Mouse (Mus musculus) left cerebral cortex, postnatal 4 days (tissue): ENCODE measurements around the gene Hyal1. TPM values are rescaled to one million over a fixed set of nuclear protein-coding genes. Genes with fewer than 3 reads are reported as not detected.

ENCODE experiments used
- DNase-seq: peaks from one replicate; pipeline ENCODE4 v3.0.0-alpha.2; 2022
- intact Hi-C: fragments of 180-260 bp; cut with DNase I; formaldehyde crosslinking; loops from one replicate; pipeline ENCODE4 v1.15.1; 2025
- total RNA-seq, 2 experiments: library from RNA; stranded (reverse); gene quantifications; 2 replicates each; pipeline ENCODE4 v1.2.3; 2021

Gene Hyal1
- total RNA-seq, 2 experiments from 2014 or later: 3.8 to 4.1 TPM

DNA sequence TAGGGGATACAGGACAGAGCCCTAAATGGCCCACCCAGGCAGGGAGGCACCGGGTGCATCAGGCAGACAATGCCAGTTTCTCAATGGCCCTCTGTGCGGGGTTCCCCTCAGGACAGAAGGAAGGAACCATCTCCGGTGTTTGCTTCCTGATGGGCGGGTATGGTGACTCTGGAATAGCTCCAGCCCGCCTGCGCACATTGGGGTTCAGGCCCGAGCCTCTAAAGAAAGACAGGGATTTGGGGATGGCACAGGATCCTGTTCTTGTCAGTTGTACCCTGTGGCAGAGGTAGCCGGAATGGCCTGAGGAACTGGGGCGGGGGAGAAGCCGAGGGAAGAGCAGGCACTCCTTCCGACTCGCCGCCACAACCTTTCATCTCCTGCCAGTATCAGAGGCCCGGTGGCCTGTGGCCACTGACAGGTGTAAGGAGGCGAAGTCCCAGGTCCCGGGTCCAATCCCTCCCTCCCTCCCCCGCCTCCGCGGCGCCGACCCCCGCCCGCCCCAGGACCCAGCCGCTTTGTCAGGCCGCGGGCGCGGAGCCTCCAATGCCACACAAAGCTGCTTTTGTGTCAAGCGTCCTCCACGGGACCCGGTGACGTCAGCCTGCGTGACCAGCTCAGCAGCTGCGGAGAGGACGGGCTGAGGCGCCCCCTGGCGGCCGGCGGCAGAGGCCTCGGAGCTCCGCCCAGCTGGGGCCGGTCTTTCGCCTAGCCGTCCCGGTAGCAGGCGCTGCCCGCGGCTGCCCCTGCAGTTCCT, 35.6 kb downstream of the Hyal1 start:
- DNase-seq: peak; percentile 100
- intact Hi-C loops: no loop called here

DNA sequence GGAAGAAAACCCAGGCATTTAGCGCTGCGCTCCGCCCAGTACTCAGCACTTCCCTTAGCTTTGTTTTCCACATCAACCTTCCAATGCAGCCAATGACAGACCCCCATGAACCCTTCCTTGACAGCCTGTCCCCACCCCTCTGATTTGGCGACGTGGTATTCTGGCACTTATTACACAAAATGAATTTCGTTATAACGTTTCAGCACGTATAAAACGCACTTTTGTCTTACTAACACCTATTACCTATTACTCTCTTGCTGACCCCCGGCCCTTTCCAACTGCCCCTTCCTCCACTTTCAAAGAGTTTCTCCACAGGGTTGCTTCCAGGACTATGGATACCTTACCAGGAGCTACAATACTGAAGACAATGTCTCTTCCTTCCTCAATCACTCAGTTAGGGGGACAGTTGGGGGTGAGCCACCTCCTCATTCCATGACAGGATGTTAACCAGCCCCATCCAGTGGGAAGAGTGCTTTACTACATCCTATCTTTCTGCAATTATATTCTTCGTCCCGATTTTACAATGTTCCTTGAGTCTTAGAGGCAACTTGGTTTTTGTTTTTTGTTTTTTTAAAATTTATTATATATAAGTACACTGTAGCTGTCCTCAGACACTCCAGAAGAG, 36.3 kb downstream of the Hyal1 start:
- DNase-seq: no peak
- intact Hi-C loops: no loop called here

DNA sequence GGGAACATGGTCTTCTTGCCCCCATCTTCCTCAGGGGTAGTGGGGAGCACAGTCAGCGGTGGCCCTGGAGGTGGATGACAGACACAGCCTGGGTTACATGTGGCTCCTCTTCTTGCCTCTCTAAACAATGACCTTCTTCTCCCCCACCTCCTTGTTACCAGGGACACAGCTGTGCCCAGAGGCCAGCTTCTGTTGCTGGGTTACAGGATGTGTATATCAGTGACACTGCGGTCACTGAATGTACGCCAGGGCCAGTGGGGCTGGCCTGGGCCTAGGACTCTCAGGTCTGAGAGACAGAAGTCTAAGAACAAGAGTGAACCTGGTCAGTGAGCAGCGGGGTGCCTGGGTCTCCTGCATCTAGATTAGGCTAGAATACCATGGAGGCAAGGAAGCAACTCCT, 38.3 kb downstream of the Hyal1 start:
- intact Hi-C loops: no loop called here
- DNase-seq: no peak

DNA sequence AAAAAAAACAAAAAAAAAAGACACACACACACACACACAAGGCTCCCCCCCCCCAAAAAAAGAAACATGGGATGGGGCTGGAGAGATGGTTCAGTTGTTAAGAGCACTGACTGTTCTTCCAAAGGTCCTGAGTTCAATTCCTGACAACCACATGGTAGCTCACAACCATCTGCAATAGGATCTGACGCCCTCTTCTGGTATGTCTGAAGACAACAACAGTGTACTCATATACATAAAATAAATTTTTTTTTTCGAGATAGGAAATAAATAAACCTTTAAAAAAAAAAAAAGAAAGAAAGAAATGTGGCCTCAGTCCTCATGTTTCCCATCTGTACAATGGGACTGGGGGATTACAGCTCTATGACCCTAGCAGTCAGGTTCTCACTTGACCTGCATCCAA, 40.7 kb downstream of the Hyal1 start:
- intact Hi-C loops: no loop called here
- DNase-seq: no peak

GRCm38 (mm10) chr9:107618098-107618497, 41.4 kb downstream of the Hyal1 start:
- intact Hi-C loops: no loop called here
- no peak for DNase-seq

DNA sequence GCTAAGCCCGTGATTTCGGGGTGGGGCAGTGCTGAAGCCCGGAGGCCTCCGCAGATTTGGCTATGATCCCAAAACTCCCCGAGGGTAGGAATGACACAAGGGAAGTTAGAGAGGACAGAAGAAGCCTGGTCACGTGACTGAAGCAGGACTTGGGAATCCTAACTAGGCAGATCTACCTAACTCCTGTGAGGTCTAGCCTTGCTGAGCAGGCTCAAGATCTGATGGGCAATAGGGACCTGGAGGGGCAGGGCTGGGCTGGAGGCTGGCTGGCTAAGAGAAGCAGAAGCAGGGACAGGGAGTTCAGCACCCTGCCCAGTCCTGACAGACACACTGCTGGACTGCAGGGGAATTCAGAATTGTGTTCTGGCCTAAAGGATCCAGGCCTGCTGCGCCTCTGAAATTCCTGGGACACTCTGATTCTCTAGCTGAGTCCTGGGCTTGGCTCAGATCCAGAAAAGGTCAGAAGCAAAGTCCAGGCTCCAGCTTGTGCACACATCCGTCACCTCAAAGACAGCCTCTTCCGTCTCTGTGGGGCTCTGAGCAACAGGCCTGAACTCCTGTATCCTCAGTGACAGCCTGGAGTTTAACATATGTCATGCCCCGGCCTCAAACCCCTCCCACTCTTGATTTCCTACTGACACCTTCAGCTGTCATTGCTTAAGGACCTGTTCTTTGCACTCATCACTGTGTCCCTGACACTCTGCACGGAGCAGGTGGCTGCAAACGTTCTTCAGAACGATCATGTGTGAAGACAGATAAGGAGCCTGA, 42.2 kb downstream of the Hyal1 start:
- no peak for DNase-seq
- intact Hi-C loops: no loop called here

- DNase-seq: no peak
- intact Hi-C loops: no loop called here
These were observed 42.8 kb downstream of the Hyal1 start for GRCm38 (mm10) chr9:107619546-107619879.

DNA sequence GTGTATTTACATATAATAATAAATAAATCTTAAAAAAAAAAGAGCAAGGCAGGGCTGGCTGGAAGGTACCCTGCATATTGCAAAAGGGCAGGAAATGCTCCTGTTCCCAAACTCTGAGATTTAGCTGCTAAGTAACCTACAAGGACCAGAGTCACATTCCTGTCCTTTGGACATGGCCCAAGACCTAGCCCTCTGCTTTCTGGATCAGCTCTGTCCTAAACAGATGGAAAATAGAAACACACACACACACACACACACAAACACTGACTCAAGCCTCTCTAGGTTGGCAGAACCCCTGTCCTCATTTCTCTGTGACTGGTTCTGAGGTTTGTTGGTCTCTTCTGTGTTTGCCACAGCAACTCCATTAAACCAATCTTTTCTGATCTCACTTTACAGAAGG, 44.2 kb downstream of the Hyal1 start:
- DNase-seq: no peak

DNA sequence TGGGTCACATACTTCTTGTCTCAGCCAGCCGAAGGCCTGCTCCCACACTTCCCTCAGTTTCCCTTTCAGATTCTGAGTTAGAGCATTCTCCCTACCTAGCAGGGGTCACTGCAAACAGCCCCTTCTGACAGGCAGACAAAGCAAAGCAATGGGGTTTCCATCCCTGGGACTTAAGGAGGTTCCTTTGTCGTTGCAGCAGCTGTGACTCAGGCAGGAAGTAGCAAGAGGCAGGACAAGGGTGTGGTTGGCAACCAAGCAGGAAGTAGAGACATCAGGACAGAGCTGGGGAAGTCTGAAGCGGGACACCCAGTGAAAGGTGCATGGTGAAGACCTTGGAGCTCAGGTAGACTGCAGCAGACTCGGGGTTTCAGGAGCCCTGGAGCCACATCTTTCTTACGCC, 47.8 kb downstream of the Hyal1 start:
- intact Hi-C loops: no loop called here
- DNase-seq: no peak

More for the DNA sequence above, 44.2 kb downstream of the Hyal1 start:
- intact Hi-C loops: no loop called here

DNA sequence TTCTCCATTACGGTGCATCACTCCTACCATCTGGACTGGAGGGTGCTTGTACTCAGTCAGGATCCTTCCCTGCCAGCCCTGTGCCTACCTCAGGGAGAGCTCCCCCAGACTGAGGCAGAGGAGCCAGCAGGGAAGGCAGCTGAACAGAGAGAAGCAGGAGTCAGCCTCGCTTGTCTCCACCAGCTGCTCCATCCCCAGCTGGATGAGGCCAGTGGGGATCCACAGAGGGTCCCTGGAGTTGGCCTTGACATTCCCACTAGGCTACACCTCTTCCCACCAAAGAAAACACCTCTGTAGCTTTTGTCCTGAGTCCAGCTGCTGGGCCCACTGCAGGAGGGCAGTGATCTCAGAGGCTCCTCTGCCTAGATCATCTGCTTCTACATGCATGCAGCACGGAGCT, 48.2 kb downstream of the Hyal1 start:
- no peak for DNase-seq
- intact Hi-C loops: no loop called here

- DNase-seq: no peak
- intact Hi-C loops: no loop called here
These were observed 48.8 kb downstream of the Hyal1 start for GRCm38 (mm10) chr9:107625351-107626128.

GRCm38 (mm10) chr9:107626158-107626843, 49.6 kb downstream of the Hyal1 start:
- DNase-seq: no peak

DNA sequence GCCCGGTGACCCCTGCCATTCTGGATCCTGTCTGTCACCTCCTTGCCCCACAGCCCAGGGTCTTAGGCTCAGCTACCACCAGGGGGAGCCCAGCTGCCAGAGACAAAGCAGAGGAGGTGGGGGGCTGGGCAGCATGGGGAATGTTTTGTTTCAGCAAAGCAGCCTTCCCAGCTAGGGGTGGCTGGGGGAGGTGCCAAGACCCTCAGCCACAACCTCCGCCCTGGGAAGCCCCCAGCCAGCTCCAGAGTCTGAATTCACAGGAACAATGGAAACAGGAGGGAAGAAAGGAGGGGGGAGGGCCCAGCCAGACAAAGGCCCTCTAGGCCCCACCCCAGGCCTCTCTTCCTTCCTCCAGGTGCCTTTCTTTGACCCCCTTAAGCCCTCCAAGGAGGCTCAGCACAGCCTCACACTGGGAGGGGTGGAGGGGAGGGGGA, 50.1 kb downstream of the Hyal1 start:
- intact Hi-C loops: no loop called here
- DNase-seq: peak; percentile 95

More at GRCm38 (mm10) chr9:107626158-107626843, 49.6 kb downstream of the Hyal1 start:
- intact Hi-C loops: no loop called here

DNA sequence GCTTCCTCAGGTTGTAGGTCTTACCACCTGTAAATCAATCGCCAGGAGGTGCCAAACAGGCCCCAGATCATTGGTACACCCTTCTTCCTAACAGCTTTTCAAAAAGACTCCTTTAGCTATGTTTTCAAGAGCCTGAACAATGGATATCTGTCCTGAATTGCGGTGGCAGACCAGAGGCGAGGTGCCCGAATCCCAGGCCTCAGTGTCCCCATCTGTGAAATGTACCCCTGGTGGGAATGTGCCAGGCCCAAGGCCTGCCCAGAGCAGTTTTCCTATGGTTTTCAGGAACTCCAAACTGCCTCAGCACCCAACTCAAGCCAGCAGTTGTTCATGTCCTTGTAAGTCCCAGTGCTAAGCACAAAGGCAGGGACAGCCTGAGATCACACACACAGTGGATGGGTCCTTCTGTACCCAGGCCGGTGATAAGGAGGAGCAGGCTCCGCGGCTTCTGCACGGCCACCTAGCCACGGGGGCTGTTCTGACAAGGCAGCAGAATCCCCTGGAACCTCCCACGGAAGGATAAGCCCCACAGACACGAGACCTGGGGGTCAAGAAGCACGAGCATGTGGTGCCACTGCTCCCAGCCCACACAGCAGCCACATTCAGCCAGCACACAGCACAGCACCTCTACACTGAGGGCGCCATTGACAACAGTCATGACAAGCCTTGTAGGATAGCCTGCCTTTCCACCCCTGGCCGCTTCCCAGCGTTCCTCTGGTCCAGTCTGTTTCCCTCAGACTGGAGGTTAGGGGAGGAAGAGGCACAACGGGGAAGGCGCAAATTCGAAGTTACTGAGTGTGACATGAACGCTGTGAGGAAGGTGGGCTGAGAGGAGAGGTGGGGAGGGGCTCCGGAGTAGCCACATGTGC, 50.9 kb downstream of the Hyal1 start:
- intact Hi-C loops: no loop called here
- no peak for DNase-seq

- intact Hi-C loops: no loop called here
These were observed 52.1 kb downstream of the Hyal1 start for GRCm38 (mm10) chr9:107628721-107629410.

DNA sequence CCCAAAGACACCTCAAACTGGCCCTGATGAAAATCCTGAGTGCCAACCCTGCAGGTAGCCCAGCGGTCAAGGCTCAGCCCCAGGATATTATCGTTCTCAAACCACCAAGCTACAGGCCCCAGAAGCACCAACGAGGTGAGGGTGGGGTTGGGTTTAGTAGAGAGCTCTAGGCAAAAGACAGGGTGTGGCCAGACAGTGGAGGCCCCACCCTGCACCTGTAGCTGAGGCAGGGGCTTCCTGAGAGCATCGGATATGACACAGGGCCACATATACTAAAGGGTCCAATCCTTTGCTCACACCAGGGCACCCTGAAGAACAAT, 52.6 kb downstream of the Hyal1 start:
- intact Hi-C loops: no loop called here

More at GRCm38 (mm10) chr9:107628721-107629410, 52.1 kb downstream of the Hyal1 start:
- DNase-seq: no peak

GRCm38 (mm10) chr9:107629901-107630425, 53.2 kb downstream of the Hyal1 start:
- intact Hi-C loops: no loop called here
- DNase-seq: peak; percentile 48

More for the DNA sequence above, 52.6 kb downstream of the Hyal1 start:
- DNase-seq: no peak

DNA sequence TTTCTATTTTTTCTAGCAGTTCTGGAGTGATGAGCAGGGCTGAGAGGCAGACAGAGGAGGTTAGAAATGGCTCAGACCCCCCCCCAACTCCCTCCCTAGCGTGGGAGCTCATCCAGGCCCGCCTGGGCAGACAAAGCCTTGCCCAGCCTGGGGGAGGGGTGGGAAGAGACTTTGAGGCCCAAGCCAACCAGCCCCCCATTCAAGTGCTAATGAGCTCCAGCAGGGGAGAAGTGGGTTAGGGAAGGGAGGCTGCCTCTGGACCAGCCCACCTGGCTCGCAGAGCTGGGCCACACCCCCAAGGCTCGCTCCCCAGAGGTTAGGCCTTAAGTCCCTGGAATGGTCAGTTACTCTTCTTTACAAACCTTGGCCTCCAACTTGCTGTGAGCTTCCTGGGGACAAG, 53.8 kb downstream of the Hyal1 start:
- peak; percentile 84 for DNase-seq
- intact Hi-C loops: no loop called here
